Mouse (Mus musculus) central nervous system, embryonic 11.5 days (tissue): ENCODE results near the gene Dhodh. TPM values are rescaled to one million over a fixed set of nuclear protein-coding genes. Genes with fewer than 3 reads are reported as not detected.

Experiments
- polyA plus RNA-seq: library from polyadenylated mRNA; depleted of rRNA; stranded (reverse); fragments of >200 nt; gene quantifications from 2 replicates; pipeline ENCODE4 v1.2.3, GENCODE M21; 2012; rRNA removed

Gene Dhodh
- polyA plus RNA-seq, result 31.5 and 46.4 TPM in 2 replicates

GRCm38 (mm10) chr8:109608271-109609152, at the start of gene Dhodh:
Gene Dhodh (minus strand): TSS chr8:109608673.

DNA sequence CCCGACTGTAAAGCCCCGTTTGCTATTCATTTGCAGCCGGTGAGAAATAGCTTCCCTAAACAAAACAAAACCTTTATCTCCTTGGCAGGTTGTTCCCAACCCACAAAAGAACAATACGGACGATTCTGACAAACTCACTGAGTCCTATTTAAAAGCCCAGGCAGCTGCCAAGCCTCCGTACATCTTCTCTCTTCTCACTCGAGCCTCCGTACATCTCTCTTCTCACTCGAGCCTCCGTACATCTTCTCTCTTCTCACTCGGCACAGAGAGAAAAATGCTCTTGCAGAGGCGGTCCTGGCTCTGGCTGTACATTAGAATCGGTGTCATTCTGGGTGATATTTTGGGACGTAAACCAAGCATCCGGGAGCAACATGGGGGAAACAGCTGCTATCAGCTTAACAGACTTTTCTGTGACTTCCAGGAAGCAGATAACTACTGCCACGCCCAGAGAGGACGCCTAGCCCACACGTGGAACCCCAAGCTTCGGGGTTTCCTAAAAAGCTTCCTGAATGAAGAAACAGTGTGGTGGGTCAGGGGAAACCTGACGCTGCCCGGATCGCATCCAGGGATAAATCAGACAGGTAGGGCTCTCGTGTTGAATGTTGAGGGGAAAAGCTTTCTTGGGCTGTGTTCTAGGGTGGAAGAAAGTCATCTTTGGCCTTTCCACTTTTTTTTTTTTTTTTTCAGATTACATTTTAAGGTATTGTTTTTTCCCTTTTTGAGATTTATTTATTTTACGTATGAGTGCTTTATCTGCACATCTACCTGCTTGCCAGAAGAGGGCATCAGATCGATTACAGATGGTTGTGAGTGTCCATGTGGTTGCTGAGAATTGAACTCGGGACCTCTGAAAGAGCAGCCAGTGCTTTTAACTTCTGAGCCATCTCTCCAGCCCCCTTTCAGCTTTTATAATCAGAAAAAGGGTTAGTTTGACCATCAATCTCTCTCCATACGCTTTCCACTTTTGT, 6.1 kb upstream of the Dhodh start, which contains the start of gene Pkd1l3:
Gene Pkd1l3 (plus strand): TSS at position 275 of the 968 bp plus-strand sequence.

DNA sequence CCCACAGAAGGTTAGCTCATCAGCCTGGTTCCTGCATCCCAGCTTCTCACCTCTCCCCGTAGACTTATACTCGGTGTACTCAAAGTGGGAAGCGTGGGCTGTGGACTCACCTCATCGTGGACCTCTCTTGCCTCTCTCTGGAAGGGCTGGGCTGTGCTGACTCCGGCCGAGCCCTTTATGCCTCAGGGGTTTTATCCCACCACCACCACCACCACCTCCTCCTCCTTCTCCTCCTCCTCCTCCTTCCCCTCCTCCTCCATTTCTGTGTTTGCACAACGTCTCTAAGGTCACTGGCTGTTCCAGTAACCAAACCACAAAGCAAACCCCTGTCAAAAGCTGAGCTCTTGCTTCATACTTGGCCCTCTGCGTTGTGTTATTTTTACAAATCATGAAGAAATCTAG, 29.6 kb downstream of the Dhodh start, which contains the start of gene Hp:
Gene Hp (minus strand): TSS at position 273 of the 402 bp plus-strand sequence.

DNA sequence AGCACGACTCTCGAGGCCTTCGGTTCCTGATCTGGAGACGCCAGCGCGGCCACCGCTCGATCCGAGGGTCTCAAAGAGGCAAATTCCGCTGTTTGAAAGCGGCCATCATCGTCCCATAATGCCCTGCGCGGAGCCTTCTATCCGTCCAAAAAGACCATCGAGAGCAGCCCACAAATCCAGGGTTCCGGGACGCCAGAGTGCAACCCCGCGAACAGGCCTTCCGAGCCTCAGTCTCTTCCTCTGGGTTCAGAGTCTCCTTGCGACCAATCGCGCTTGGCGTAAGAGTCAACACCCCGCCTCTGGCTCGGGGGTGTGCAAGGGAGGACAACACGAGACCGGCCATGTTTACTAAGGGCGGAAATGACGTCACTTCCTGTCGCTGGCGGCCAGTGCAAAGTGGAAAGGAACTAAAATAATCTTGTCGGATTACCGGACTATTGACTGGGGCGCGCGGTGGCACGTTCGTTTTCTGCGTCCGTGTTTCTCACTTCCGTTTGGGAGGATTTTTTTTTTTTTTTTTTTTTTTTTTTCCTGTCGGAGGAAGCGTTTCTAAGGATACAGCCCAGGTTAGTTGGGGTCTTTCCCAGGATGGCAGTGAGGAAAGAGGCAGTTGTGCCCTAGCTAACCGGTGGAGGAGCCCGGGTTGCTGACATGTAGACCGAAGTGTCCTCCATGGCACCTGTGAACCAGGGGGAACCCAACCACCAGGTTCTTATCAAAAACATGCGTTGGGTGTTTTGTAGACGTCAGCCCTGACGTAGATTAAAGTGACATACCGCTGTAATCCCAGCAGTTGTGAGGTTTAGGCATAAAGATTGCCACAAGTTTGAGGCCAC, 42.8 kb downstream of the Dhodh start, which contains the start of the genes Dhx38 and Txnl4b:
Gene Dhx38 (minus strand): TSS at position 364 of the 836 bp plus-strand sequence.
Gene Txnl4b (plus strand): TSS at position 395 of the 836 bp plus-strand sequence.

Other genes with a start within 250 kb of the Dhodh start
- 1.8 and 3.9 TPM in 2 replicates for gene Pmfbp1, start 114.6 kb downstream of the Dhodh start, polyA plus RNA-seq
- 32.3 and 33.3 TPM in 2 replicates for gene Dhx38, start 42.8 kb downstream of the Dhodh start, polyA plus RNA-seq
- 6.9 and 7.0 TPM in 2 replicates for gene Txnl4b, start 42.8 kb downstream of the Dhodh start, polyA plus RNA-seq
- 1.2 and 1.4 TPM in 2 replicates for gene Hp, start 29.5 kb downstream of the Dhodh start, polyA plus RNA-seq
- 0.25 and 0.31 TPM in 2 replicates for gene Pkd1l3, start 5.8 kb upstream of the Dhodh start, polyA plus RNA-seq
- 123 and 134 TPM in 2 replicates for gene Ist1, start 84.6 kb upstream of the Dhodh start, polyA plus RNA-seq
- gene Zfp821, start 96.9 kb upstream of the Dhodh start, polyA plus RNA-seq, result 63.6 and 78.5 TPM in 2 replicates
- gene Atxn1l, start 129.1 kb upstream of the Dhodh start, polyA plus RNA-seq, result 11.6 and 15.3 TPM in 2 replicates
- 51.5 and 76.0 TPM in 2 replicates for gene Ap1g1, start 169.9 kb upstream of the Dhodh start, polyA plus RNA-seq